Mouse (Mus musculus) B cell, adult 2 months (primary cell): Measurements from ENCODE around the gene Mixl1.
A peak's percentile ranks its signal among the peaks of the same experiment; 100 is the strongest.

ENCODE experiments used
- DNase-seq, 2 experiments: peaks; one replicate each; pipeline ENCODE4 v3.0.0; 2022

Gene Mixl1

DNA sequence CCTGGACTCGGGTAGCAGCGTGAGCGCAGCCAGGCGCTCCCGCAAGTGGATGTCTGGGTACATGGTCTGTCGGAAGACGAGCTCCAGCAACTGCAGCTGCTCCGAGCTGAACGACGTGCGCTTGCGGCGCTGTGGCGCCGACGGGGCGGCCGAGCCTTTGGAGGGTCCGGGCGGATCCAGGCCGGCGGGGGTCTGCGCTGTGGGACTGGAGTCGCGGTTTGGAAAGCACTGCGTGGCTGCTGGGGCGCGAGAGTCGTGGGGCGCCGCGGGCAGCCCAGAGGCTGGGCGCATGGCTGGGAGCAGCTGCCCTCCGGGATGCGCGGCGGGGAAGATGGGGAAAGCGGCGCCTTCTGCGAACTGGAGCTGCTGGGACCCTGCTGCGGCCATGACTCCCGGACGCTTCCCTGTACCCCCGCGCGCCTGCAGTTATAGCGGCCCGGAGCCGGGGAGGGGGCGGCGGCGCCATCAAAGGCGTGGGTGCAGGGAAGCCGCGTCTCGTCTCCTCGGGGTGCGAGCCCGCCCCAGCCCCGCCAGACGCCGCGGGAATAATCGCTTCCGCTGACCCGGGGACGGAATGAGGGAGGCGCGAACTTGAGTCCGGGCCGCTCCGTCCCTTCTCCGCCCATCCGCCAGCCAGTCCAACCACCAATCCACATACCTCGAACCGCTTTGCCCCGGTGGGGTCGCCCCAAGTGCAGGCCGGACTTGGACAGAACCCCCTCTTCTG lies at the start of gene Mixl1:
Gene Mixl1 (minus strand): TSS at position 409 of the 727 bp plus-strand sequence.
- DNase-seq: peak in 1 of 2 experiments; percentile 17

DNA sequence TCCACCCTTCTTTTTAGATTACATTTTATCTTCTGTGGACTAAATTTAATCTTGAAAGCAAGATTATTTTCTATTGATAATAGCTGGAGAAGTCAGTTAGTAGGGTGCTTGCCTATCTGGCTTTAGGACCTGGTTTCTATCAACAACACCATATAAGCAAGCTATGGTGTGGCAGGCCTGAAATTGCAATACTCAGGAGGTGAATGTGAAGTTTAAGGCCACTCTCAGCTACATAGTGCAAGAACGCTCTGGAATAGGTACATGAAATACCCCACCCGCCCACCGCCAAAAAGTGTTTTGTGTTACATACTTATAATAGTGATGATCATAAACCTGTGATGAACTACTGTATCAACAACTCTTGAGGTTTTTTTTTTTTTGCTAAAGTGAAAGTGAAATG lies 32.4 kb upstream of the Mixl1 start:
- no peak for DNase-seq

DNA sequence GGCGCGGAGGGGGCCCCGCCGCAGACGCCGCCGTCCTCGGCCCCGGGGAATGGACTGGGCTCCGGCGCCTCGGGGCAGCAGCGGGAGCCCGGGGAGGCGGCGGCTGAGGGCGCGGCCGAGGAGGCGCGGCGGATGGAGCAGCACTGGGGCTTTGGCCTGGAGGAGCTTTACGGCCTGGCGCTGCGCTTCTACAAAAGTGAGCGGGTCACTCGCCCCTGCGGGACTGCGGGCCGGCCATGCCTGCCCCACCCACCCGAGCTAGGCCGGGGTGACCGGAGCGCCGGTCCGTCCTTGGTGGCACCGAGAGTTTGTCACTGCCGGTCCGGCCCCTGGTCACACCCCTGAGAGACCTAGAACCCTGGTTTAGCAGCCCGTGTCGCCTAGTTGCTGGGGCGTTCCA lies 29.3 kb upstream of the Mixl1 start:
- no peak for DNase-seq

DNA sequence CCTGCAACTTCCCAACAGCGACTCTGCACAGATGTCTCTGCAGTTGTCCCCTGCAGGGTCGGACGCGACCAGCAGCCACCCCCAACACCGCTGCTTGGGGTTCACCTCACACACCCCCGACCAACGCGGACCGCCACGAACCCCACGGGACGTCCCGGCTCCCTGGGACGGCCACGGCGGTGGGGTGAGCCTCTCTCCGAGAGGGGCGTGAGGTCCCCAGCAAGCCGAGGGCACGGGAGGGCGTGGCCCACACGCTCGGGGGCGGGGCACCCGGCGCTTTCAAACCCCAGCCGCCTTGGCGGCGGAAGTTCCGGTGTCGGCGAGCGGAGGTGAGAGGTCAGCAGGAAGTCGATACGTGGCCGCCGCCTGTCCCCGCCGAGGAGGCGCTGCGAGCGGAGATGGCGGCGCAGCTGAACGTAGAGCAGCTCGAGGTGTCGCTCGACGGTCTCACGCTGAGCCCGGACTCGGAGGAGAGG lies 28.9 kb upstream of the Mixl1 start, which contains the start of gene Acbd3:
Gene Acbd3 (plus strand): TSS at position 340 of the 476 bp plus-strand sequence.
- peak; percentile 91 to 92 for DNase-seq

DNA sequence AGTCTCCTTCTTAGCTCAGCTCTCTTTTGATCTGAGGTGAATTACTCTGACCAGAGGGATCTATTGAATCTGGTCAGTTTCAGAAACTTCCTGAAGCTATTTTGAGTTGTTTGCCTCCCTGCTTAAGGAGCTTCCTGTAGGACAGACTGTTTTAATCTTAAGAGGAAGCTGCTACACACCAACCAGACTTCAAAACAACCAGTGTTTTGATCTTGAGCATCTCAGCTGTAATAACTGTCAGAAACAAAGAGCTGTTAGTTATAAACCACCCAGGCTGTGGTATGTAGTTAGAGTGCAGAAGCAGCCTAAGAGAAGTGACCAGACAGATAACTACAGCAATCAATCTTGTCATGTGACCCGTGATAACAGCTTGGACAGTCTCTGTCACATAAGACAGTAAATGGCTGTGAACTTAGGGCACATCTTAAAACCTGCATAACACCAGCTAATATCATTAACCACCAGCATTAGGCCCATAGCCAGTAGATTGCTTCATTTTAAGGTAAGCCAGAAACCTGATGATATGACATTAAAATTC lies 26.9 kb upstream of the Mixl1 start:
- DNase-seq: no peak

DNA sequence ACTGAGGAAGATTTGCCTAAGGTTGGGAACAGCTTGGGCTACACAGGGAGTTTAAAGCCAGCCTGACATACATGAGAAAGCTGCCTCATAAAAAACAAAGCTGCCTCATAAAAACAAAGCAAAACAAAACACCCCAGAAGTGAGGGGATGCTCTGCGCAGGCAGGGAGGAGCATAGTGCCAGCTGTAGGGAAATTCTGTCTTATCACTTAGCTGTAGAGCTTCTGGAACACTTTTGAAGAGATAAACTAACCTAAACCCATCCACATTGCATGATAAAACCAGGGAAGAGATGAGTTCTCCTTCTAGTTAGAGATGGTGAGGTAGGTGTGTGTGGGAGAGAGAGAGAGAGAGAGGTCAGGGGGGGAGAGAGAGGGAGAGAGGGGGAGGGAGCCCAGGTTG lies 25.8 kb upstream of the Mixl1 start:
- no peak for DNase-seq

DNA sequence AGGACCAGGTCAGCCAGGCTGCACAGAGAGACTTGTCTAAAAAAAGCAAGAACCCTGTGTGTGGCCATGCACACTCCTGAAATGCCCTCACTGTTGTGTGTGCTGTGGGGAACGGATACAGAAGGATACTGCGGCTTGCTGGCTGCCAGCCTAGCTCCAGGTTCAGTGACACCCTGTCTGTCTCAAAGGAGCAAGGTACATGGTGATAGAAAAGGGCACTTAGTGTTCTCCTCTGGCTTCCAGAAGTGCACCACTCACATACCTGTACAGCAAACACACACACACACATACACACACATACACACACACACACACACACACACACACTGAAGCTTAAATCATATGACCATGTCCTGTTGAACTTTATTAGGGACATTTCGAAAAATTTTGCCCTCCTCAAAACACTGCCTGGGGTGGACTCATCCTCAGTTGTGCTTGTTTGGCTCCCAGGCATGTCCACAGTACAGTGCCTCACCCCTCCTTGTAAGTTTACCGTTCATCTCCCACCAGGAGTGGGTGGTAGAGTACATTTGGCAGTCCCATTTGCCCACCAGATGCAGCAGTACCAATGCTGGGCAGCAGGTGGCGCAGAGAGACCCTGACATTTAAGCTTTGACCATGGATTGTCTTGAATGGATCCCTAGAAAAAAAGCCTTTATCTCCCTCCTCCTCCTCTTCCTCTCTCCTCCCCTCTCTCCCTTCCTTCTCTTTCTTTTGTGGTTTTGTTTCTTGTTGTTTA lies 23.3 kb upstream of the Mixl1 start:
- peak; percentile 91 to 92 for DNase-seq

DNA sequence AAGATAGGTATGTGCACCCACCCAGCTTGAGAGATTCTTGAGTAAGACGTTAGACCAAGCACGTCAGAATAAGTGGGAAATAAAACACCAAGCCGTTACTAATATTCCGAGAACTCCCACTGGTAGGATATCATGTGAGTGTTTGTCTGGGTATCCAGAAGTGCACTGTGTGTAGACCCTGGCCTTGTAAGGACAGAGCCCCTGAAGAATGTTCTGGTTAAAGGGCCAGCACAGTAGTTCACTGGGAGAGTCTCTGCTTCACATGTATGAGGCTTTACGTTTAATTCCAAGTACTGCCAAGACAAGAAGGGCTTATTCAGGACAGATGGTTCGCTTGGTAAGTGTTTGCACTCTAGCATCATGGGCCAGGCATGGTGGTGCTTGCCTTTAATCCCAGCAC lies 22.6 kb upstream of the Mixl1 start:
- DNase-seq: no peak

DNA sequence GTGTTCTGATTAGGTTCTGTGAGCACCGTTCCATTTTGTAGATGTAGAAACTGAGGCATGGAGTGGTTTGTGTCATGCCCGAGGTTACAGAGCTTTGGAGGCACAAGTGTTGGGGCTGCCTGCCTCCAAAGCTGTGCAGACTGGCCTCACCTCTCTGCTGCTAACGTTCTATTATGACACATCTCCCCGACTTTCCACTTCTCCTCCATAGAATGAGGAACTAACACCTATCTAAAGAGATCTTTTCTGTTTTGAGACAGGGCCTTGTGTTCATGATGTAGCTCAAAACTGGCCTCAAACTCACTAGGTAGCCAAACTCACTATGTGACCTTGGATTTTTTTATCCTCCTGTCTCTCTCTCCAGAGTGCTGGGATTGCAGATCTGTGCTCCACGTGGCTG lies 21.9 kb upstream of the Mixl1 start:
- DNase-seq: no peak

DNA sequence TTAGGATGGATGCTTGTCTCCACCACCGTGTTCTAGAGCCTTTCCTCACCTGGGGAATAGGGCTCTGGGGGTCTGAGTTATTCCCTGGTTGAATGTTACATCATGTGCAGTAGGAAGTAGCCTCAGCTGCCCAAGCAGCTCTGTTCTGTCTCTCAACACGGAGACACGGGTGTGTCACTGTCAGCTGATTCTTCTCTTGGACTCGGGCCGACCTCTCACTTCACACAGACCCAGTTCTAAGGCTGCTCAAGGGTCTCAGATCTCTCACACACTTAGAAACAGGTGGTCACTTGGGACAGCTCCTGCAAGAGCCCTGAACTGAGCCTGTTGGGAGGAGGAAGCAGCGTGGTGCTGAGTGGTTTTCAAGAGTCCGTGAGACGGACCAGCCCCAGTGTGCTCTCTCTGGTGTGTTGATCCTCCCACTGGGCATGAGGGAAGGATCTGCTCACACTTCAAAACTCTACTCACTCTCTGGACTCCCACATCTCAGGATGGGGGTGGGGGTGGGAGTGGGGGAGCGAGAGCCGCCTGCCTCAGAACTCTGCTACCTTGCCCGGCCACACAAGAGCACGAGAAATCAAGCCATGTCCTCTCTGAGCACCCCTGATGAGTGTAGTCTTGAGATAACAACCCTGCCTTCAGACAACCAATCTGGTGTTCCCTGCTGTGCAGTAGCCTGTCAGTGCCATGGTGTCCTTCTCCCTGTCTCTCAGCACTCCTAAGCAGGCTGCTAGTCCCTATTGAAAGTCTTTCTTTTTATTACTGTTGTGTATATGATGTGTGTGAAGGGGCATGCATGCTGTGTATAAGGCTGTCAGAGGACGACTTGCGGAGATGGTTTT lies 12.3 kb upstream of the Mixl1 start:
- DNase-seq: no peak

DNA sequence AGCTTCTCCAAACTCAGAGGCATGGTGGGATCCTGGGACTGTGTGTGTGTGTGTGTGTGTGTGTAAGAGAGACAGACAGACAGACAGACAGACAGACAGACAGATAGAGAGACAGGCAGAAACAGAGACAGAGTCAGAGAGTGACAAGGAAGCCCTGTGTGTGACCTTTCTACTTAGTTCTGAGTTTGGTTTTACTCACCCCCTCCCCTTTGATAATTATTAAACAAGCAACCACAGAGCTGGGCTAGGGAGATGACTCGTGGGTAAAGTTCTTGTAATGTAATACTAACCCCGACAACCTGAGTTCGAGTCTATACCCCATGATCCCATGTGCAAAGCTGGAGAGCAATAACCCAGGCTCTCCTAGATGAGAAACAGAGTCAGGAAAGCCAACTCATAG lies 11.0 kb upstream of the Mixl1 start:
- DNase-seq: no peak

DNA sequence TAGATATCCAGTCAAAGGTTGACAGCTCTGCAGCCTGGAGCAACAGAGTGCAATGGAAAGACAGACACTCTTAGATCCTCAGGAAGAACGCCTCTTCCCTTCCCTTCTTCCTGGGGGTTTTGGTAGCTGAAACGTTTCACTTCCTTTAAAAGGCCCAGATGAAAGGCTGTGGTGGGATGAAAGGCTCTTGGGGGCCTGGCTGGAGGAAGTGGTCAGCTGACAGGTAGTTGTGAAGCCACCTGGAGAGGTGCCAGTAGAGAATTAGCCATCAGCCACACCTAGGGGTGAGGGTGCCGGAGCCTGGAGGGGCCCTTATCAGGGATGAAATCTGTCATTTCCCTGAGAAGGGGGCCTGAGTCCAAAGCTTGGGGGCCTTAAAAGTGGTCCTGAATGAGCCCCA lies 10.5 kb upstream of the Mixl1 start:
- DNase-seq: no peak

DNA sequence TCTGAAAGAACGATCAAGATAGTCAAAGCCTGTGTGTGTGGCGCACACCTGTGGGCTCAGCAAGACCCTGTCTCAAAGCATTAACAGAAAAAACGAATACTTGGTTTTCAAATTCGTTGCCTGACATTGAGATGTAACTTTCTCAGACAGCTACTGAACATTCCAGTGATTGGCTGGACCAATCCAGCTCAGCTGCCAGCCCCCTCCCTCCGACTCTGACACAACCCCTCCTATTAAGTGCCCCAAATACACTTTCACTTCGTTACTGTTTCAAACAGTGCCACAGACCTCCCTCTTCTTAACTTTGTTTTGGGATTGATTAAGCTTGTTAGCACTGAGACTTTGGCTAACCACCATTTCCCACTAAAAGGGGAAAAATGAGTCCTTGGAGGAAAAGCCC lies 6.6 kb upstream of the Mixl1 start:
- no peak for DNase-seq

DNA sequence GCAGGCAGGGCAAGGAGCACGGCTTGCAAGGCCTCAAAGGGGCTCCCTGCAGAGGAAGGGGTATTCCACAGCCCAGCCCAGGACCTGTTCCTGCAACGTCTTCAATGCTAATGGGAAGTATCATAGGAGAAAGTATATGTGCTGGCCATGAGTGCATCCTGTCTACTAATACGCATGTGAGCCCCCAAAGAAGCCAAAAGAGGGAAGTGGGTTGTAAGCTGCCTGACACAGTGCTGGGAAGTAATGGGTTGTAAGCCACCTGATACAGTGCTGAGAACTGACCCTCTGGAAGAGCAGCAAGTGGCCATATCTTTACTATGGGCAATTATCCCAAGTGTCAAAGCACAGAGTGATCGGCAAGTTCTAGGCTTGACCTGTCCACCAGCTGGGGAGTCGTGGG lies 1.2 kb upstream of the Mixl1 start:
- DNase-seq: no peak

DNA sequence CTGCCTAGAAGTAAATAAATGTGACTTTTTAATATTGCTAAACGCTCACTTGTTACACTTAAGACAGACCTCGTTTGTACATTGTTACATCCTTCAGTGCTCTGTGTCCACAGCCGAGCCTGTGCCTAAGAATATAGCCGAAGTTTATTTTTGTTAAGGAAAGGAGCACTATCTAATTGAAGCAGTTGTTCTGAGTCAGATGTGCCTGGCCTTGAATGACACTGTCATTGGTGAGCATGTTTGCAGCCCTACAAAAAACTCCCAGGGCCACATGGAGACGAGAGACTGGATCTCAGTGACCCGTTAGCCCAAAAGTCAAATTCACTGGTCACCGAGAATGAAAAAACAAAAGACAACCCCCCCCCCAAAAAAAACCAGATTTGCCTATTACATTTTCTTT lies 5.5 kb downstream of the Mixl1 start:
- no peak for DNase-seq
